Mouse (Mus musculus): Measurements from ENCODE around the gene Gstz1. TPM values are rescaled to one million over a fixed set of nuclear protein-coding genes. Genes with fewer than 3 reads are reported as not detected.

The Gstz1 gene
- 496 TPM for polyA plus RNA-seq (2014; fragmentation: Illumina TruSeq; extraction: RNeasy Lipid Tissue Mini Kit (QIAGEN cat#74804); ENCODE audit: low read depth, low replicate concordance)

GRCm38 (mm10) chr12:87146966-87147365 is at the start of gene Gstz1:
Gene Gstz1 (plus strand): TSS chr12:87147165.

GRCm38 (mm10) chr12:87102165-87102631 is 44.8 kb upstream of the Gstz1 start, which contains the start of gene Ngb:
Gene Ngb (minus strand): TSS chr12:87102539.

GRCm38 (mm10) chr12:87147395-87148089 is 577 bp downstream of the Gstz1 start, which contains the start of gene Pomt2:
Gene Pomt2 (minus strand): TSS chr12:87147968.

GRCm38 (mm10) chr12:87199206-87199972 is 52.4 kb downstream of the Gstz1 start, which contains the start of gene Samd15:
Gene Samd15 (plus strand): TSS chr12:87199723.

GRCm38 (mm10) chr12:87199973-87200586 is 53.1 kb downstream of the Gstz1 start, which contains the start of gene Tmed8:
Gene Tmed8 (minus strand): TSS chr12:87200454.

Other genes starting within 250 kb of the Gstz1 start
- gene Cipc, start 200.1 kb upstream of the Gstz1 start, polyA plus RNA-seq (2014; fragmentation: Illumina TruSeq; extraction: RNeasy Lipid Tissue Mini Kit (QIAGEN cat#74804); ENCODE audit: low read depth, low replicate concordance) = 27.1 TPM
- gene Zdhhc22, start 156.7 kb upstream of the Gstz1 start, polyA plus RNA-seq (2014; fragmentation: Illumina TruSeq; extraction: RNeasy Lipid Tissue Mini Kit (QIAGEN cat#74804); ENCODE audit: low read depth, low replicate concordance) = not detected
- gene Tmem63c, start 125.8 kb upstream of the Gstz1 start, polyA plus RNA-seq (2014; fragmentation: Illumina TruSeq; extraction: RNeasy Lipid Tissue Mini Kit (QIAGEN cat#74804); ENCODE audit: low read depth, low replicate concordance) = 0.27 TPM
- gene Ngb, start 44.6 kb upstream of the Gstz1 start, polyA plus RNA-seq (2014; fragmentation: Illumina TruSeq; extraction: RNeasy Lipid Tissue Mini Kit (QIAGEN cat#74804); ENCODE audit: low read depth, low replicate concordance) = 0.50 TPM
- 10.4 TPM for gene Pomt2, start 803 bp downstream of the Gstz1 start, polyA plus RNA-seq (2014; fragmentation: Illumina TruSeq; extraction: RNeasy Lipid Tissue Mini Kit (QIAGEN cat#74804); ENCODE audit: low read depth, low replicate concordance)
- 1.4 TPM for gene Samd15, start 52.6 kb downstream of the Gstz1 start, polyA plus RNA-seq (2014; fragmentation: Illumina TruSeq; extraction: RNeasy Lipid Tissue Mini Kit (QIAGEN cat#74804); ENCODE audit: low read depth, low replicate concordance)
- gene Tmed8, start 53.3 kb downstream of the Gstz1 start, polyA plus RNA-seq (2014; fragmentation: Illumina TruSeq; extraction: RNeasy Lipid Tissue Mini Kit (QIAGEN cat#74804); ENCODE audit: low read depth, low replicate concordance) = 6.8 TPM
- 1.2 TPM for gene Noxred1, start 91.6 kb downstream of the Gstz1 start, polyA plus RNA-seq (2014; fragmentation: Illumina TruSeq; extraction: RNeasy Lipid Tissue Mini Kit (QIAGEN cat#74804); ENCODE audit: low read depth, low replicate concordance)
- gene Vipas39, start 119.1 kb downstream of the Gstz1 start, polyA plus RNA-seq (2014; fragmentation: Illumina TruSeq; extraction: RNeasy Lipid Tissue Mini Kit (QIAGEN cat#74804); ENCODE audit: low read depth, low replicate concordance) = 28.9 TPM
- 91.5 TPM for gene Ahsa1, start 119.3 kb downstream of the Gstz1 start, polyA plus RNA-seq (2014; fragmentation: Illumina TruSeq; extraction: RNeasy Lipid Tissue Mini Kit (QIAGEN cat#74804); ENCODE audit: low read depth, low replicate concordance)
- gene Ism2, start 152.5 kb downstream of the Gstz1 start, polyA plus RNA-seq (2014; fragmentation: Illumina TruSeq; extraction: RNeasy Lipid Tissue Mini Kit (QIAGEN cat#74804); ENCODE audit: low read depth, low replicate concordance) = 7.0 TPM
- gene Sptlc2, start 241.2 kb downstream of the Gstz1 start, polyA plus RNA-seq (2014; fragmentation: Illumina TruSeq; extraction: RNeasy Lipid Tissue Mini Kit (QIAGEN cat#74804); ENCODE audit: low read depth, low replicate concordance) = 60.3 TPM

Measured in adipose tissue, adult 10 weeks (tissue).